Mouse (Mus musculus) megakaryocyte, embryonic 14.5 days (primary cell): ENCODE data around the gene Gp1ba.

Source experiments
- FLI1 ChIP-seq: IDR thresholded peaks from 2 replicates; pipeline ENCODE4 v1.6.1; 2012; ENCODE audit warnings: low read length, inconsistent platforms, mixed read lengths
- GATA1 ChIP-seq: IDR thresholded peaks from 3 replicates; pipeline ENCODE4 v1.6.1; 2012; ENCODE audit warnings: mixed read lengths, low read length, inconsistent platforms, borderline replicate concordance

DNA sequence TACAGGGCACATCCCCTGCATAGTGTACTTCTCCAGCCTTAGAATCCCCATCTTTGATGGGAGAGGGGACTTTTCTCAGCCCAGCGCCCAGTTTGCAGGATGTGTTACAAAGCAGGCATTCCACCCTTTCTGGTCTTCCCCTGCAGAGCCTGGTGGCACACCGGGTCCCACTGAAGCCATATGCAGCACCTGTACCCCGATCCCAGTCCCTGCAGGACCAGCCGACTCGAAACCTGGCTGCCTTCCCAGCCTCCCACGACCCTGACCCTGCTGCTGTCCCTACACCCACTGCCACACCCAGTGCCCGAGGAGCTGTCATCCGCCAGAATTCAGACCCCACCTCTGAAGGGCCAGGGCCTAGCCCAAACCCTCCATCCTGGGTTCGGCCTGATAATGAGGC is 31.3 kb upstream of the Gp1ba start:
- TF ChIP-seq GATA1 (no peak), FLI1 (no peak)
